Mouse (Mus musculus) kidney, adult 2 months (tissue): ENCODE measurements around the gene Tnfrsf1a.

ENCODE experiments used
- CTCF ChIP-seq: fragments of 200-500 bp; conservative IDR thresholded peaks from 2 replicates; pipeline ENCODE4 v1.5.1; 2011; ENCODE audit warnings: low read depth, mild to moderate bottlenecking, control low read depth, low read length, moderate library complexity, mixed read lengths; ENCODE audit not compliant: insufficient read depth, insufficient read length
- POLR2A ChIP-seq: fragments of 200-500 bp; IDR thresholded peaks from one replicate; pipeline ENCODE4 v1.6.1; 2011; ENCODE audit warnings: low read depth, low read length, control low read depth

GRCm38 (mm10) chr6:125302231-125302982, 46.8 kb upstream of the Tnfrsf1a start:
- TF ChIP-seq POLR2A: no peak
- no peak for TF ChIP-seq CTCF
